In genomic region chr5:32403082-32403953, GRCm38 (mm10) we compare ENCODE assay signal across 16 mouse cellular contexts. TPM values are rescaled to one million over a fixed set of nuclear protein-coding genes. Genes with fewer than 3 reads are reported as not detected.
DNase-seq lines count a peak whose midpoint lies in the region; ATAC-seq lines count a peak whose summit lies in the region.
"Had no signal": no experiment of that assay in that cellular context is flagged by ENCODE, and none has a peak within 500 bp of the region (broad histone marks: within the 10 kb centered on the region; RNA-seq: fewer than 3 reads in every experiment).

No protein-coding gene starts in this region.

- 43% methylated on average over 9 of the region's 9 CpGs for WGBS in kidney, embryonic 14.5 days
- 72% methylated on average over 9 of the region's 9 CpGs for WGBS in neural tube, embryonic 15.5 days
- 45% methylated on average over 9 of the region's 9 CpGs for WGBS in stomach, embryonic 14.5 days

- H3K27ac ChIP-seq in kidney, embryonic 14.5 days (ENCODE audit: low read depth, low read length), result no peak overlapping the region
- H3K27ac ChIP-seq in neural tube, embryonic 15.5 days (replicated peaks), result 0 out of 2 replicates have a peak overlapping the region, but pooled peaks have one; percentile 28
- H3K27ac ChIP-seq in stomach, embryonic 14.5 days (ENCODE audit: low read length), result peak overlapping the region; percentile 22; the same call in 1 of the 2 replicates
- H3K27ac ChIP-seq: limb, embryonic 13.5 days had no signal

- DNase-seq in embryo, embryonic 10 days (ENCODE audit: low spot score), result peak; percentile 25
- no peak for DNase-seq in embryo, embryonic 11 days
- DNase-seq in kidney, postnatal 14 days, result no peak
- no peak for DNase-seq in neural tube, embryonic 10.5 days (ENCODE audit: extremely low spot score, low spot score)
- no peak for DNase-seq in thymus, postnatal 10 days (ENCODE audit: low spot score in 2 of 2)
- DNase-seq: cerebellum, adult 9-10 months; gastrocnemius, postnatal 36 days; heart, postnatal 10 days; kidney, postnatal 36 days; lung, postnatal 14 days; retina, postnatal 1 day had no signal

- H3K36me3 ChIP-seq in kidney, embryonic 14.5 days (ENCODE audit: control insufficient read depth, insufficient read depth, low read length), result no peaks in the 10 kb centered on the region
- no peaks in the 10 kb centered on the region for H3K36me3 ChIP-seq in neural tube, embryonic 15.5 days
- no peaks in the 10 kb centered on the region for H3K36me3 ChIP-seq in stomach, embryonic 14.5 days (ENCODE audit: control insufficient read depth, insufficient read depth, low read length)
- H3K36me3 ChIP-seq: limb, embryonic 13.5 days had no signal

- no peak overlapping the region for H3K9ac ChIP-seq in kidney, embryonic 14.5 days (ENCODE audit: low read depth, low read length)
- H3K9ac ChIP-seq in neural tube, embryonic 15.5 days (replicated peaks), result no peak overlapping the region
- no peak overlapping the region for H3K9ac ChIP-seq in stomach, embryonic 14.5 days (replicated peaks; ENCODE audit: low read depth, low read length)
- H3K9ac ChIP-seq: limb, embryonic 13.5 days had no signal

- no peak overlapping the region for H3K4me2 ChIP-seq in kidney, embryonic 14.5 days (replicated peaks; ENCODE audit: low read depth, low read length)
- no peak overlapping the region for H3K4me2 ChIP-seq in neural tube, embryonic 15.5 days
- H3K4me2 ChIP-seq in stomach, embryonic 14.5 days (replicated peaks; ENCODE audit: low read depth, low read length), result no peak overlapping the region
- H3K4me2 ChIP-seq: limb, embryonic 13.5 days had no signal

- peak; percentile 87 for ATAC-seq in kidney, embryonic 14.5 days (ENCODE audit: low FRiP score, low TSS enrichment)
- peak; percentile 47 for ATAC-seq in neural tube, embryonic 15.5 days (ENCODE audit: low FRiP score)
- ATAC-seq in stomach, embryonic 14.5 days (ENCODE audit: insufficient number of reproducible peaks, insufficient read depth, low FRiP score, low read depth), result peak; percentile 66

- H3K4me1 ChIP-seq in kidney, embryonic 14.5 days (ENCODE audit: control insufficient read depth, insufficient read depth, low read length), result 0 out of 2 replicates have a peak, but pooled peaks cover 6% of the 10 kb centered on the region
- peaks cover 8% of the 10 kb centered on the region for H3K4me1 ChIP-seq in neural tube, embryonic 15.5 days
- H3K4me1 ChIP-seq in stomach, embryonic 14.5 days (ENCODE audit: control insufficient read depth, insufficient read depth, low read length), result peaks cover 5% of the 10 kb centered on the region

- H3K4me3 ChIP-seq in kidney, embryonic 14.5 days (ENCODE audit: low read length), result no peak overlapping the region
- no peak overlapping the region for H3K4me3 ChIP-seq in neural tube, embryonic 15.5 days (replicated peaks)
- H3K4me3 ChIP-seq in stomach, embryonic 14.5 days (ENCODE audit: low read depth, low read length), result no peak overlapping the region
- H3K4me3 ChIP-seq: limb, embryonic 13.5 days; myocyte had no signal

- H3K27me3 ChIP-seq in kidney, embryonic 14.5 days (ENCODE audit: control insufficient read depth, insufficient read depth, low read length), result no peaks in the 10 kb centered on the region
- H3K27me3 ChIP-seq in neural tube, embryonic 15.5 days (replicated peaks), result no peaks in the 10 kb centered on the region
- H3K27me3 ChIP-seq in stomach, embryonic 14.5 days (ENCODE audit: control insufficient read depth, insufficient read depth, low read length), result no peaks in the 10 kb centered on the region
- H3K27me3 ChIP-seq: limb, embryonic 13.5 days had no signal

- H3K9me3 ChIP-seq in kidney, embryonic 14.5 days (ENCODE audit: control insufficient read depth, low read length), result no peaks in the 10 kb centered on the region
- no peaks in the 10 kb centered on the region for H3K9me3 ChIP-seq in neural tube, embryonic 15.5 days (replicated peaks)
- no peaks in the 10 kb centered on the region for H3K9me3 ChIP-seq in stomach, embryonic 14.5 days (ENCODE audit: control insufficient read depth, low read depth, low read length)
- H3K9me3 ChIP-seq: limb, embryonic 13.5 days had no signal

RNA-seq across cellular contexts. Expression of gene Ppp1cb, which starts 55.3 kb away (rescaled TPM):
- polyA plus RNA-seq in kidney, embryonic 14.5 days (2014; fragmentation: Nextera tagmentation; extraction: Ambion mirVana), result 219 and 229 TPM in 2 replicates
- 198 and 203 TPM in 2 replicates for polyA plus RNA-seq in neural tube, embryonic 15.5 days (2015; fragmentation: Nextera tagmentation; extraction: Ambion mirVana)
- 278 and 296 TPM in 2 replicates for polyA plus RNA-seq in stomach, embryonic 14.5 days (2014; fragmentation: Nextera tagmentation; extraction: Ambion mirVana)
